Mouse (Mus musculus) v-Abl transformed pro-B cells (cell line): ENCODE results near the gene Six1.

Experiments used
- in situ Hi-C, 2 experiments: fragments of 400-800 bp; cut with MboI; formaldehyde crosslinking; loops; one replicate each; pipeline ENCODE4 v1.15.1; 2025; ENCODE audit not compliant: unreplicated experiment in 2 of 2

The Six1 gene

GRCm38 (mm10) chr12:73037385-73038160 is 16.1 kb downstream of the Six1 start:
- in situ Hi-C loops, result loop anchor here (25.0 kb wide), 2 partner anchors 650 to 975 kb away; no protein-coding TSS in a partner anchor

DNA sequence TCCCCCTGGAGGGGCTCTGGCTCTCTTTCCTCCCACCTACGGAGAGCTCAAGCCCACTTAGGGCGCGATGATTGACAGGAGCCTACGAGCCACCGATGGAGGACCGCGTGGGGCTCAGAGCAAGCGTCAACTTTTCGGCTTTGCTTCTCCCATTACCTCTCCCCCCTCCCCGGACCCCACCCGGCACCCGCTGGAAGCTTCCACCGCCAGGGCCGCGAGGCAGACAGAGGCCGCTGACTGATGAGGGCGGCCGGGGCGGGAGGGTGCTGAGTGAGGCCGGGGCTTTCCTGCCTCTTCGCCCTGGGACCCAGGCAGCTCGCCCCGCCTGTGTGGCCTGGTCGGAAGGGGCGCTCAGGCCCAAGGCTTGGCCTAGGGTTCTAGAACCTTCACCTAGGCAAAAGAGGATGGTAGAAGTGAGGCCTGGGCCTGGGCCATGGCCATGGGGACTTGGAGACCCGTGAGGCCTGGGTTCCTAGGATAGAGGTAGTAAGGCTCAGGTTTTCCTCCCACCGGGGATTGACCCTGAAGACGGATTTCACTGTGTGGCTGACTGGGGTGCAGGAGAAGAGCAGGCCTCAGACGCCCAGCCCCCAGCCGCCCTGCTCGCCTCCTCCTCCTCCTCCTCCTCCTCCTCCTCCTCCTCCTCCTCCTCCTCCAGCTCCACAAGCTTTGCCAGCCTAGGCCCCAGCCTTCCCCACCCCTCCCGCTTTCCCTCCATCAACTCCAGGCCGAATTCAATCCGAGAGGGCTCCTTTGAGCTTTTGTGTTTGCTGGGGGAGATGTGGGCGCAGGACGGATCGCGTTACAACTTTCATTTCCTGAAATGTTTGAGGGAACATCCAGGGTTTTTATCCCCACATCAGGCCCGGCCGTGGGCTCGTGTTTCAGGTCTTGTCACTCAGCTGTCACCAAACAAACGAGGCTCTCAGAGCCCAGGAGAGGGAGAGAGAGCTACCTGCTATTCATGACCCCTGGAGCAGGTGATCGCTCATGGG is 18.5 kb downstream of the Six1 start:
- in situ Hi-C loops, result loop anchor here (25.0 kb wide), 2 partner anchors 652 to 977 kb away; no protein-coding TSS in a partner anchor

- in situ Hi-C loops, result loop anchor here (25.0 kb wide), 2 partner anchors 655 to 980 kb away; no protein-coding TSS in a partner anchor
Measured at GRCm38 (mm10) chr12:73032665-73033064, 21.0 kb downstream of the Six1 start.

DNA sequence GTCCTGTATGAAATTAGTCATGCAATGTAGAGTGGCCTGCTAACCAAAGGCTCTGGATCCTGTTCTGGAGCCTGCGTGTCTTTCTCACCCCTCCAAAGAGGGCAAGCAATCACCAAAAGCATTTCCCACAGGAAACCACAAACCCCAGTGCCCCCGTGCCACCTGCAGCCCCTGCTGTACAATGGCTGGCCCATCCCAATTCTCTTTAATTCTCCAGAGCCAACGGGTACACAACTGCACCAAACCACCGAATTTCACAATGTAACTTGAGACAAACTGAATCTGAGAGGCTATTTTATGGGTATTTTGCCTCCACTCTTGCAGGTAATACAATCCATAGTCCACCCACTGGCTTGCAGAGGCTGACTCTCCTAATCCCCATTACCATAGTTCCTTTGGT is 22.4 kb downstream of the Six1 start:
- in situ Hi-C loops, result loop anchor here (25.0 kb wide), 2 partner anchors 656 to 981 kb away; no protein-coding TSS in a partner anchor

- in situ Hi-C loops, result loop anchor here (10.0 to 25.0 kb wide), 4 partner anchors 299 to 987 kb away; no protein-coding TSS in a partner anchor
Measured at GRCm38 (mm10) chr12:73025490-73025889, 28.2 kb downstream of the Six1 start.

- in situ Hi-C loops, result loop anchor here (5.0 to 25.0 kb wide), 5 partner anchors 304 to 1266 kb away; no protein-coding TSS in a partner anchor
Measured at GRCm38 (mm10) chr12:73020941-73021340, 32.7 kb downstream of the Six1 start.

- in situ Hi-C loops, result loop anchor here (5.0 to 25.0 kb wide), 5 partner anchors 304 to 1267 kb away; no protein-coding TSS in a partner anchor
Measured at GRCm38 (mm10) chr12:73020422-73020821, 33.3 kb downstream of the Six1 start.

DNA sequence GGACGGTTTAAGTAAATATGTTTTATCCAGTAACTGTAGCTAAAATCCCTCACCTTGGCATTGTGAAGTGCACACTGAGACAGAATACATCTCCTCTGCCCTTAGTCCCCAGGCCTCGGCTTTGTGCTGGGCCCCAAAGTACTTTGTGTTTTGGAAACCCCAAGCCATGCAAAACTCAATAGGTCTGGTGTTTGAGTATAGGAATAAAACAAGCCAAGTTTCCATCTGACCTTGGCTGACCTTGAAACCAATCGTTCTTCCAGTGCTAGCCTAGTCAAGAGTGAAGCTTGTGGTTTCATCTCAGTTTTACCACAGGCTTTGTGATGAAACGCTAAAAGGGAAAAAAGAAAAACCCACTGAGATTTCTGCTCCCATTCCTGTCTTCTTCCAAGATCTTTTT is 34.8 kb downstream of the Six1 start:
- in situ Hi-C loops, result loop anchor here in 1 of 2 experiments (25.0 kb wide), 1 partner anchor 1268 kb away; no protein-coding TSS in a partner anchor

- in situ Hi-C loops, result loop anchor here in 1 of 2 experiments (25.0 kb wide), 1 partner anchor 1271 kb away; no protein-coding TSS in a partner anchor
Measured at GRCm38 (mm10) chr12:73016171-73016570, 37.5 kb downstream of the Six1 start.

GRCm38 (mm10) chr12:73014311-73014710 is 39.4 kb downstream of the Six1 start:
- in situ Hi-C loops, result loop anchor here in 1 of 2 experiments (25.0 kb wide), 1 partner anchor 1273 kb away; no protein-coding TSS in a partner anchor

DNA sequence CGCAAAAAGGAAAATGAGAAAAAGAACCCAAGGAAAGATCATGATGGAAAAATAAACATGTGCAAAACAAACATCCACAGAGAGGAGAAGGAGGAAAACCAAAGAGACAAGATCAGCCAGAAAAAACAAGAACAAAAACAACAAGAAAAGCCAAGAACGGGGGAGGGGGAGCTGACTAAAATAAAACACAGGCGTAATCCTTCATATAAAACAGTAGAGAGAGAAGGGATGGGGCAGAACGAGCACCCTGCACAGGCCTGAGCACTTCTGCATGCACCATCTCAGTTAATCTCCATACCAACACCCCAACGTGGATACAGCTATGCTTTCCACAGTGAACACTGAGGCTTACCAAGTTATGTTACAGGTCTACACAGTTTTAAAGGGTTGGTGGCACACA is 40.9 kb downstream of the Six1 start:
- in situ Hi-C loops, result loop anchor here in 1 of 2 experiments (25.0 kb wide), 1 partner anchor 1274 kb away; no protein-coding TSS in a partner anchor

DNA sequence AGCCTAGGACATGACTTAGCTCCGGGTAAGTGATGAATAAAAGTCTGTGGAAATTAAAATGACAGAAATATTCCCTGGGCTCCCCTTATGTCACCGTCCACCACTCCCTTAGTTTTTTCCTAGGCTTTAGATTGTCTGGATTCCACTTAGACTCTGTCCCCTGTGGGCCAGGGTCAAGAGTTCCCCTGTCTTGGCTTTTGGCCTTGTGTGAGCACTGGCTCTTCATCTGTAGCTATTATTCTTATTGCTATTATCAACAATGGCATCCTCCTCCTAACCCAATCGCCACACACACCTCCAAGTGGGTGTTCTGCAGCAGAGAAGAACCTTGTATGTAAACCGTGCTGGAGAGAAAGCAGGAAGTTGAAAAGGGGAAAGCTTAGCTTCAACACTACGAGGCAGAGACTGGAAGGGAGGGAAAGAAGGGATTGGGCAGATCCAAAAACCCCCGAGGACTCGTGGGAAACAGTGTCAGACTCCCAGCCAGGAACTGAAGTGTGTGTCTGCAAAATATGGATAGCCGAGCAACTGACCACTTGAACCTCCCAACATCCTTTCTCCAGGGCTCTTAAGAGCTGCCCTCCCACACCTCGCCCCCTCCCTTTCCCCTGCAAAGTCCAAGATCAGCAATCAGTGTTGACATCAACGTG is 41.4 kb downstream of the Six1 start:
- in situ Hi-C loops, result loop anchor here in 1 of 2 experiments (25.0 kb wide), 1 partner anchor 1275 kb away; no protein-coding TSS in a partner anchor

DNA sequence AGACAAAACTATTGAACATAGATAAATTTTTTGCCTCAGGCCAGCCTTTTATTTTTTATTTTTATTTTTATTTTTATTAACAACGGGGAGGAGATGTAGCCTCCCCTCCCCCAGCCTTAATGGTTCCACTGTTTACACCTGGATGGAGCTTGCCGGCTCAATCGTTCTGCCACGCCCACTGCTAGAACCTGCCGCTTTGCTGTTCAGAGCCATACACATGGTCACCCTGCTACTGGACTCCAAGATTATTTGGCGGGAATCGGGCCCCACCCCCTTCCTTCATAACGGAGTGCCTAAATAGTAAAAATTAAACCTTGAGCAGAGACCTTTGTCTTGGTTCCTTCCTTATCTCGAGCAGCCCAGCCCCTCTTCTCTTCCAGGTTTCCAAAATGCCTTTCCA is 50.8 kb downstream of the Six1 start:
- in situ Hi-C loops, result loop anchor here in 1 of 2 experiments (25.0 kb wide), 1 partner anchor 1284 kb away; no protein-coding TSS in a partner anchor

- in situ Hi-C loops, result loop anchor here in 1 of 2 experiments (25.0 kb wide), 1 partner anchor 1285 kb away; no protein-coding TSS in a partner anchor
Measured at GRCm38 (mm10) chr12:73002281-73002680, 51.4 kb downstream of the Six1 start.

DNA sequence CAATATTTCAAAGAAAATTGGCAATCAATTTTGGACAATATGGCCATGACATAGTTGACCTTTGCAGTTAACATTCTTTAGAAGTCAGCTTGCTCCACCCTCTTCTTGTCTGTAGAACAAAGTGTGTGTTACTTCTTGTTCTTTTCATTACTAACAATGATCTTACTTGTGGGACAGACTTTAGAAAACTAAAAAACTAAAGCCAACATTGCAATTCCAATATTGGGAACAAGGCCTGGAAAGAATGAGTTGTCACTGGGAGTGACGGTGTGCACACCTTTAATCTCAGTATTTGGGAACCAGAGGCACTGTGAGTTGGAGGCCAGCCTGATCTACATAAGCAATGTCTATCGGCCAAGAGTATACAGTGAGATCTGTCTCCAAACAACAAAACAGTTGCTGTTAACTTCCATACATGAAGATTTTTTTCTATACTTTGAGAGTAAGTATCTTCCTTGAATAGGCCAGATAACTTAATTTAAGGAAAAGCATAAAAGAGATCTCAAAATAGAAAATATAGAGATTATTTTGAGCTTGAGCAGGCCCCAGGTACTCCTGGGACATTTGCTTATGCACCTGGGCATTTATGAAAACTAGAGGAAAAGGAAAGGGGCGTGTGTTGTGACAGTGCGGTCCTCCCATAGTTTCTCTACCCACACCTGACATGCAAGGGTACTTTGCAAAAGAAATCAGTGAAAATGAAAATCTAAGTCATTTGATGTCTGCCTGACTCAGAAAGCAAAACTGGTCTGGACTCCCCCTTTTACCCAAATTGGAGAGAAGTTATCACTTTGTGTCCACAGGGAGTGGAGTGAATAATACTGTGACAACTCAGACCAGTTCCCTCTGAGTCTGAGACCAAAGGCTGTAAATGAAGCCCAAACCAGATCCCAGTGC is 55.3 kb downstream of the Six1 start:
- in situ Hi-C loops, result loop anchor here (25.0 kb wide), 2 partner anchors 311 to 1236 kb away; no protein-coding TSS in a partner anchor

DNA sequence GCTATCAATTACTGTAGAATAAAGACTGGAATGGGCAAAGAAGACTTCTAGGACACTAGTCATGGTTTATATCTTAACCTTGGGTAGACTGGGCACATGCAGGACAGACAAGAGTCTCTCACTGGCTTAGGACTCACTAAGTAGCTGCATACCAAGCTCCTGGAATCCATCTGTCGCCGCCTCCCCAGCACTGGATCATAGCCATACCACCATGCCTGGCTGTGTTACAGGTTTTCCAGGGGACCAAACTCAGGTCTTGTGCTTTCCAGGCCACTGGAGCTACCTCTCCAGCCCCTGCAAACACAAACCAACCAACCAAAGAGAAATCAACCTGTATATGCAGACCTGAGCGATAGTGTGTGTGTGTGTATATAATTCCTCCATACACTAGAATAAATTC is 57.0 kb downstream of the Six1 start:
- in situ Hi-C loops, result loop anchor here (25.0 kb wide), 2 partner anchors 309 to 1234 kb away; no protein-coding TSS in a partner anchor
